Mouse (Mus musculus): ENCODE data around the gene Serinc2.

DNA sequence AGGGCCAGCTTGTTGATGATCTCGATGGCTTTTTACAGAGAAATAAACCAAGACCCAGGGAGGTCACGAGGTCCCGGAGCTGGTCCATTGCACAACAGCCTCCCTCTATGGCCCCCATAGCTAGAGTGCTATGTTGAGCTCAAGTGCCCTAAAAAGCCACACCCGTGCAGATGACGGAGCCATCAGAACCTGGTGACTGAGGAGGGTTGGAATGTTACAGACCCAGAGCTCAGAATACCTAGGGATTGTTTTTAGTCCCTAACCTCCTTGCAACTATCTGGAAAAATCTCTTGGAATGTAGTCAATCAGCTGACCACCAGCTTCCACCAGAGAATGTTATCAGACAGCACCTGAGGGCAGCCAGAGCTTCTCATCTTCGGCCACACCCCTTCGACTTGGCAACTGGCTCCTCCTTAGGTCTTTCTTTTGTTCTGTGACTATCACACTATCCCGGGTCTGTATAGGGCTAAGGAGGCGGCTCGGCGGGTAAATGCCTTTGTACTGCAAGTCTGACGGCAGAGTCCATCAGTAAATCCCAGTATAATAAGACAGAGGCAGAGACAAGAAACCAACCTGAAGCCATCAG, 23.4 kb upstream of the Serinc2 start:
- no peak for TF ChIP-seq CTCF (IDR thresholded peaks at IDR 0.05; ENCODE audit: extremely low read depth, insufficient read depth, low read length)
- no peak for TF ChIP-seq POLR2A (IDR thresholded peaks at IDR 0.05; ENCODE audit: extremely low read depth, insufficient read depth, low read length)
